Mouse (Mus musculus) E14TG2a.4 (cell line): Measurements from ENCODE around the gene Atp4a.

Experiments
- CTCF ChIP-seq: conservative IDR thresholded peaks from 2 replicates; pipeline ENCODE4 v1.5.1; 2014; ENCODE audit warnings: low read length
- POU5F1 ChIP-seq: IDR thresholded peaks from 2 replicates; pipeline ENCODE4 v1.6.1; 2014; ENCODE audit warnings: low read length, borderline replicate concordance

GRCm38 (mm10) chr7:30671480-30671879 lies 40.5 kb upstream of the Atp4a start, which contains the start of gene Pmis2:
- TF ChIP-seq CTCF (no peak), POU5F1 (no peak)
